Mouse (Mus musculus) ES-E14 (cell line): Measurements from ENCODE around the gene Kmt2b. TPM values are rescaled to one million over a fixed set of nuclear protein-coding genes. Genes with fewer than 3 reads are reported as not detected.
A peak's percentile ranks its signal among the peaks of the same experiment; 100 is the strongest.

ENCODE experiments used
- DNase-seq: peaks from one replicate; pipeline ENCODE4 v3.0.0-alpha.2; 2013; ENCODE audit warnings: low read depth, low spot score
- H3K27ac ChIP-seq: 2 replicates; pipeline ENCODE4 v1.5.1; 2012; ENCODE audit warnings: low read depth, mild to moderate bottlenecking, low read length, moderate library complexity, mixed read lengths; ENCODE audit not compliant: poor library complexity, insufficient read depth, severe bottlenecking
- H3K36me3 ChIP-seq: 2 replicates; pipeline ENCODE4 v1.6.1; 2012; ENCODE audit warnings: mild to moderate bottlenecking, low read length, moderate library complexity, mixed read lengths; ENCODE audit not compliant: control insufficient read depth, poor library complexity, insufficient read depth, severe bottlenecking
- H3K4me1 ChIP-seq, 2 experiments: fragments of 150-350 bp in 1 of 2; sonication (generic) in 1 of 2; 2 replicates each; pipeline ENCODE4 v1.6.1; 2012; ENCODE audit warnings: low read length in 2 of 2, mild to moderate bottlenecking in 1 of 2, mixed read lengths in 1 of 2; ENCODE audit not compliant: control insufficient read depth in 2 of 2, insufficient read depth in 2 of 2, poor library complexity in 1 of 2
- H3K4me3 ChIP-seq, 2 experiments: fragments of 150-350 bp in 1 of 2; sonication (generic) in 1 of 2; 2 replicates each; pipeline ENCODE4 v1.5.1; 2012; ENCODE audit warnings: low read length in 2 of 2, low read depth in 1 of 2, mild to moderate bottlenecking in 1 of 2, mixed read lengths in 1 of 2; ENCODE audit not compliant: insufficient read depth in 1 of 2, poor library complexity in 1 of 2, severe bottlenecking in 1 of 2
- H3K9ac ChIP-seq: 2 replicates; pipeline ENCODE4 v1.6.1; 2012; ENCODE audit warnings: low read depth, mild to moderate bottlenecking, low read length, mixed read lengths; ENCODE audit not compliant: poor library complexity, insufficient read depth, severe bottlenecking
- H3K9me3 ChIP-seq: fragments of 150-350 bp; sonication (generic); 2 replicates; pipeline ENCODE4 v1.6.1; 2012; ENCODE audit warnings: low read depth, mild to moderate bottlenecking, low read length; ENCODE audit not compliant: control insufficient read depth, insufficient read depth
- CHD2 ChIP-seq: IDR thresholded peaks from 2 replicates; pipeline ENCODE4 v1.6.1; 2014; ENCODE audit warnings: mild to moderate bottlenecking, low read depth, low read length, inconsistent platforms
- HCFC1 ChIP-seq: IDR thresholded peaks from 2 replicates; pipeline ENCODE4 v1.6.1; 2012; ENCODE audit warnings: low read length, inconsistent platforms, borderline replicate concordance; ENCODE audit not compliant: insufficient read depth
- MAFK ChIP-seq: IDR thresholded peaks from 2 replicates; pipeline ENCODE4 v1.6.1; 2014; ENCODE audit warnings: mild to moderate bottlenecking, low read depth, low read length, inconsistent platforms; ENCODE audit not compliant: insufficient read depth
- ZC3H11A ChIP-seq: IDR thresholded peaks from 2 replicates; pipeline ENCODE4 v1.6.1; 2012; ENCODE audit warnings: low read depth, mild to moderate bottlenecking, inconsistent platforms, low read length, borderline replicate concordance
- ZNF384 ChIP-seq: IDR thresholded peaks from 2 replicates; pipeline ENCODE4 v1.6.1; 2012; ENCODE audit warnings: low read depth, low read length, inconsistent platforms
- in situ Hi-C, 2 experiments: fragments of 600-800 bp; cut with MboI; formaldehyde crosslinking; loops; one replicate each; pipeline ENCODE4 v1.15.1; 2025; ENCODE audit warnings: low sequenced_read_pairs in 2 of 2, inconsistent platforms in 1 of 2; ENCODE audit not compliant: unreplicated experiment in 2 of 2
- total RNA-seq: library from RNA; depleted of rRNA; stranded (reverse); fragments of 300-350 nt; gene quantifications from 2 replicates; pipeline ENCODE4 v1.2.3, GENCODE M21; 2012

Kmt2b gene
- total RNA-seq, 1 experiment, result 73.7 TPM

- peak overlapping the region; percentile 75; the same call in 1 of the 2 replicates for H3K9ac ChIP-seq
- peaks cover under 1% of the 10 kb centered on the region for H3K36me3 ChIP-seq
- DNase-seq, result no peak
- H3K4me1 ChIP-seq, result peaks cover 0 to 4% of the 10 kb centered on the region in 2 experiments; a peak in 1 of 4 replicates
- H3K27ac ChIP-seq, result no peak overlapping the region
- TF ChIP-seq ZNF384 (no peak), ZC3H11A (no peak), HCFC1 (no peak), CHD2 (no peak), MAFK (no peak)
- H3K9me3 ChIP-seq, result no peaks in the 10 kb centered on the region
- in situ Hi-C loops, result no loop called here
- H3K4me3 ChIP-seq, result peak overlapping the region; percentile 72 to 92
Observed at GRCm38 (mm10) chr7:30533941-30534632, 54.4 kb downstream of the Kmt2b start.

GRCm38 (mm10) chr7:30532931-30533330, 55.6 kb downstream of the Kmt2b start:
- DNase-seq, result no peak
- peaks cover 0 to 4% of the 10 kb centered on the region in 2 experiments; a peak in 1 of 4 replicates for H3K4me1 ChIP-seq
- no peak overlapping the region for H3K4me3 ChIP-seq
- no peak for TF ChIP-seq ZNF384
- TF ChIP-seq CHD2, result no peak
- no peak for TF ChIP-seq MAFK
- TF ChIP-seq HCFC1, result no peak
- TF ChIP-seq ZC3H11A, result no peak
- no peak overlapping the region for H3K9ac ChIP-seq
- H3K36me3 ChIP-seq, result no peaks in the 10 kb centered on the region
- no peaks in the 10 kb centered on the region for H3K9me3 ChIP-seq
- no peak overlapping the region for H3K27ac ChIP-seq
- in situ Hi-C loops, result no loop called here

- H3K4me1 ChIP-seq, result peaks cover 0 to 12% of the 10 kb centered on the region in 2 experiments; a peak in 2 of 4 replicates
- no peaks in the 10 kb centered on the region for H3K9me3 ChIP-seq
- DNase-seq, result no peak
- H3K36me3 ChIP-seq, result no peaks in the 10 kb centered on the region
- in situ Hi-C loops, result no loop called here
- TF ChIP-seq ZNF384 (no peak), CHD2 (no peak), HCFC1 (no peak), MAFK (no peak), ZC3H11A (no peak)
- H3K27ac ChIP-seq, result no peak overlapping the region
- no peak overlapping the region for H3K4me3 ChIP-seq
- H3K9ac ChIP-seq, result no peak overlapping the region
Observed at GRCm38 (mm10) chr7:30531291-30531815, 57.2 kb downstream of the Kmt2b start.

- TF ChIP-seq HCFC1 (no peak), MAFK (no peak), ZC3H11A (no peak), ZNF384 (no peak), CHD2 (no peak)
- H3K4me1 ChIP-seq, result peaks cover 1 to 12% of the 10 kb centered on the region in 2 experiments; a peak in 2 of 4 replicates
- H3K9ac ChIP-seq, result 0 out of 2 replicates have a peak overlapping the region, but pooled peaks have one; percentile 7
- no peaks in the 10 kb centered on the region for H3K9me3 ChIP-seq
- DNase-seq, result no peak
- no peaks in the 10 kb centered on the region for H3K36me3 ChIP-seq
- in situ Hi-C loops, result no loop called here
- H3K4me3 ChIP-seq, result no peak overlapping the region
- H3K27ac ChIP-seq, result no peak overlapping the region
Observed at GRCm38 (mm10) chr7:30526981-30527380, 61.5 kb downstream of the Kmt2b start.
